Mouse (Mus musculus) liver, postnatal 0 days (tissue): ENCODE data around the gene Sestd1.

Experiments
- CTCF ChIP-seq: sonication (generic); IDR thresholded peaks from 2 replicates; pipeline ENCODE4 v1.5.1; 2016; ENCODE audit warnings: antibody characterized with exemption, low read depth
- EP300 ChIP-seq: IDR thresholded peaks from 2 replicates; pipeline ENCODE4 v1.6.1; 2016; ENCODE audit warnings: antibody characterized with exemption, low read depth, mild to moderate bottlenecking

GRCm38 (mm10) chr2:77323156-77323555 is 42.8 kb upstream of the Sestd1 start:
- TF ChIP-seq CTCF (no peak), EP300 (no peak)
